Mouse (Mus musculus) megakaryocyte, embryonic 14.5 days (primary cell): ENCODE measurements at regions not wholly inside any gene's neighbourhood (a gene's known extent, or its start where the extent isn't known, plus 50 kb on each side); places are given as distances from the start of the nearest gene placed in this dataset.

ENCODE experiments used
- FLI1 ChIP-seq: IDR thresholded peaks from 2 replicates; pipeline ENCODE4 v1.6.1; 2012; ENCODE audit warnings: low read length, inconsistent platforms, mixed read lengths
- GATA1 ChIP-seq: IDR thresholded peaks from 3 replicates; pipeline ENCODE4 v1.6.1; 2012; ENCODE audit warnings: mixed read lengths, low read length, inconsistent platforms, borderline replicate concordance

GRCm38 (mm10) chr13:38825649-38826048 lies 135.0 kb downstream of the Slc35b3 start:
- TF ChIP-seq GATA1 = no peak
- no peak for TF ChIP-seq FLI1
